Mouse (Mus musculus) heart, embryonic 11.5 days (tissue): Measurements from ENCODE around the gene Csk. TPM values are rescaled to one million over a fixed set of nuclear protein-coding genes. Genes with fewer than 3 reads are reported as not detected.

Experiments used
- ATAC-seq: fragments of 200-750 bp; cut with Nextera tagmentation; replicated peaks from 2 replicates; pipeline ENCODE4 v1.8.0; 2017; ENCODE audit warnings: moderate library complexity; ENCODE audit not compliant: insufficient number of reproducible peaks, low FRiP score, low TSS enrichment
- H3K27ac ChIP-seq: fragments of 300-500 bp; sonication (generic); 2 replicates; pipeline ENCODE4 v1.5.1; 2014; ENCODE audit warnings: mild to moderate bottlenecking, low read depth, low read length
- H3K27me3 ChIP-seq: fragments of 300-500 bp; sonication (generic); 2 replicates; pipeline ENCODE4 v1.6.1; 2014; ENCODE audit warnings: mild to moderate bottlenecking, low read length, mixed read lengths; ENCODE audit not compliant: control insufficient read depth, insufficient read depth
- H3K36me3 ChIP-seq: fragments of 300-500 bp; sonication (generic); 2 replicates; pipeline ENCODE4 v1.6.1; 2014; ENCODE audit warnings: mild to moderate bottlenecking, low read length, moderate library complexity, mixed read lengths; ENCODE audit not compliant: control insufficient read depth, insufficient read depth
- H3K4me1 ChIP-seq: fragments of 300-500 bp; sonication (generic); 2 replicates; pipeline ENCODE4 v1.6.1; 2014; ENCODE audit warnings: low read length; ENCODE audit not compliant: control insufficient read depth, insufficient read depth
- H3K4me2 ChIP-seq: fragments of 300-500 bp; sonication (generic); 2 replicates; pipeline ENCODE4 v1.6.1; 2014; ENCODE audit warnings: mild to moderate bottlenecking, moderate library complexity
- H3K4me3 ChIP-seq: fragments of 300-500 bp; sonication (generic); 2 replicates; pipeline ENCODE4 v1.5.1; 2014; ENCODE audit warnings: low read depth, low read length
- H3K9ac ChIP-seq: fragments of 300-500 bp; sonication (generic); 2 replicates; pipeline ENCODE4 v1.6.1; 2014; ENCODE audit warnings: mild to moderate bottlenecking, low read depth, low read length, moderate library complexity
- H3K9me3 ChIP-seq: fragments of 300-500 bp; sonication (generic); replicated peaks from 2 replicates; pipeline ENCODE4 v1.6.1; 2016; ENCODE audit warnings: low read length; ENCODE audit not compliant: control insufficient read depth
- WGBS: fragments of 180-500 bp; shearing (Covaris S2); extraction: QIAGEN DNeasy Blood & Tissue Kit; methylation state at CpG from one replicate; pipeline ENCODE4 v1.1.7; 2014; ENCODE audit not compliant: insufficient replicate concordance; 5-methylcytosine and 5-hydroxymethylcytosine counted together
- polyA plus RNA-seq: library from polyadenylated mRNA; unstranded; fragments of >200 nt; fragmentation: Nextera tagmentation; extraction: Ambion mirVana; gene quantifications from 2 replicates; pipeline ENCODE4 v1.2.1, GENCODE M21; 2014

Gene Csk
- polyA plus RNA-seq, 1 experiment from 2014 or later = 15.9 TPM

GRCm38 (mm10) chr9:57666536-57666935 is 13.1 kb upstream of the Csk start:
- ATAC-seq = no peak
- Histone ChIP-seq H3K4me2 (no peak overlapping the region), H3K27ac (no peak overlapping the region), H3K36me3 (no peaks in the 10 kb centered on the region), H3K4me3 (no peak overlapping the region), H3K27me3 (no peaks in the 10 kb centered on the region), H3K9me3 (no peaks in the 10 kb centered on the region), H3K9ac (no peak overlapping the region), H3K4me1 (peaks cover 3% of the 10 kb centered on the region; the same call in 1 of the 2 replicates)
- WGBS = 85% methylated on average over 8 of the region's 8 CpGs

GRCm38 (mm10) chr9:57664616-57665015 is 11.2 kb upstream of the Csk start:
- no peaks in the 10 kb centered on the region for H3K27me3 ChIP-seq
- no peak overlapping the region for H3K4me3 ChIP-seq
- H3K4me1 ChIP-seq = peaks cover 3% of the 10 kb centered on the region; the same call in 1 of the 2 replicates
- H3K9ac ChIP-seq = no peak overlapping the region
- no peaks in the 10 kb centered on the region for H3K36me3 ChIP-seq
- H3K9me3 ChIP-seq = no peaks in the 10 kb centered on the region
- no peak overlapping the region for H3K4me2 ChIP-seq
- WGBS = 50% methylated on average over 7 of the region's 7 CpGs
- ATAC-seq = no peak
- H3K27ac ChIP-seq = no peak overlapping the region

GRCm38 (mm10) chr9:57661552-57661951 is 8.1 kb upstream of the Csk start:
- Histone ChIP-seq H3K9me3 (no peaks in the 10 kb centered on the region), H3K9ac (no peak overlapping the region), H3K36me3 (no peaks in the 10 kb centered on the region), H3K4me3 (no peak overlapping the region), H3K4me1 (no peaks in the 10 kb centered on the region), H3K4me2 (no peak overlapping the region), H3K27me3 (no peaks in the 10 kb centered on the region), H3K27ac (no peak overlapping the region)
- WGBS = 35% methylated on average over 3 of the region's 3 CpGs
- no peak for ATAC-seq

GRCm38 (mm10) chr9:57660501-57660900 is 7.1 kb upstream of the Csk start:
- Histone ChIP-seq H3K4me2 (no peak overlapping the region), H3K9ac (no peak overlapping the region), H3K4me3 (no peak overlapping the region), H3K4me1 (peaks cover 4% of the 10 kb centered on the region; the same call in 1 of the 2 replicates), H3K27me3 (no peaks in the 10 kb centered on the region), H3K9me3 (no peaks in the 10 kb centered on the region), H3K27ac (no peak overlapping the region), H3K36me3 (no peaks in the 10 kb centered on the region)
- 63% methylated on average over 6 of the region's 6 CpGs for WGBS
- no peak for ATAC-seq

GRCm38 (mm10) chr9:57659774-57660173 is 6.3 kb upstream of the Csk start:
- Histone ChIP-seq H3K4me1 (peaks cover 4% of the 10 kb centered on the region; the same call in 1 of the 2 replicates), H3K27me3 (peaks cover 1% of the 10 kb centered on the region), H3K9me3 (no peaks in the 10 kb centered on the region), H3K9ac (no peak overlapping the region), H3K4me3 (no peak overlapping the region), H3K4me2 (no peak overlapping the region), H3K27ac (no peak overlapping the region), H3K36me3 (no peaks in the 10 kb centered on the region)
- 19% methylated on average over 4 of the region's 4 CpGs for WGBS
- no peak for ATAC-seq

GRCm38 (mm10) chr9:57658970-57659369 is 5.5 kb upstream of the Csk start:
- H3K9ac ChIP-seq = no peak overlapping the region
- 89% methylated on average over 4 of the region's 4 CpGs for WGBS
- H3K4me1 ChIP-seq = peaks cover 7% of the 10 kb centered on the region; the same call in 1 of the 2 replicates

GRCm38 (mm10) chr9:57657843-57658242 is 4.4 kb upstream of the Csk start:
- no peak for ATAC-seq
- H3K9ac ChIP-seq = no peak overlapping the region
- no peaks in the 10 kb centered on the region for H3K36me3 ChIP-seq
- H3K4me3 ChIP-seq = no peak overlapping the region
- H3K9me3 ChIP-seq = no peaks in the 10 kb centered on the region
- peaks cover 7% of the 10 kb centered on the region; the same call in 1 of the 2 replicates for H3K4me1 ChIP-seq
- no peak overlapping the region for H3K27ac ChIP-seq
- 46% methylated on average over 4 of the region's 4 CpGs for WGBS
- H3K27me3 ChIP-seq = peaks cover 20% of the 10 kb centered on the region
- no peak overlapping the region for H3K4me2 ChIP-seq

More at GRCm38 (mm10) chr9:57658970-57659369, 5.5 kb upstream of the Csk start:
- no peaks in the 10 kb centered on the region for H3K9me3 ChIP-seq
- H3K4me3 ChIP-seq = no peak overlapping the region
- no peak for ATAC-seq
- H3K4me2 ChIP-seq = no peak overlapping the region
- peaks cover 9% of the 10 kb centered on the region for H3K27me3 ChIP-seq
- no peaks in the 10 kb centered on the region for H3K36me3 ChIP-seq
- H3K27ac ChIP-seq = no peak overlapping the region

- no peak overlapping the region for H3K9ac ChIP-seq
Observed at GRCm38 (mm10) chr9:57656631-57657350, 3.4 kb upstream of the Csk start.

GRCm38 (mm10) chr9:57655749-57656148 is 2.3 kb upstream of the Csk start:
- Histone ChIP-seq H3K9ac (0 out of 2 replicates have a peak overlapping the region, but pooled peaks have one; percentile 54), H3K9me3 (no peaks in the 10 kb centered on the region), H3K36me3 (no peaks in the 10 kb centered on the region), H3K4me1 (peaks cover 12% of the 10 kb centered on the region; the same call in 1 of the 2 replicates), H3K27me3 (peaks cover 20% of the 10 kb centered on the region), H3K27ac (no peak overlapping the region), H3K4me2 (peak overlapping the region; percentile 60), H3K4me3 (peak overlapping the region; percentile 20; the same call in 1 of the 2 replicates)
- 2% methylated on average over 11 of the region's 11 CpGs for WGBS
- ATAC-seq = peak; percentile 60; the same call in 1 of the 2 replicates

More at GRCm38 (mm10) chr9:57656631-57657350, 3.4 kb upstream of the Csk start:
- Histone ChIP-seq H3K4me3 (no peak overlapping the region), H3K4me2 (no peak overlapping the region), H3K27me3 (peaks cover 20% of the 10 kb centered on the region), H3K9me3 (no peaks in the 10 kb centered on the region), H3K36me3 (no peaks in the 10 kb centered on the region), H3K27ac (no peak overlapping the region), H3K4me1 (peaks cover 7% of the 10 kb centered on the region; the same call in 1 of the 2 replicates)
- WGBS = 78% methylated on average over 19 of the region's 19 CpGs
- ATAC-seq = no peak
